Mouse (Mus musculus): ENCODE results near the gene Pik3cb. TPM values are rescaled to one million over a fixed set of nuclear protein-coding genes. Genes with fewer than 3 reads are reported as not detected.
A peak's percentile ranks its signal among the peaks of the same experiment; 100 is the strongest.

Gene Pik3cb
- polyA plus RNA-seq, 1 experiment from 2014 or later: 2.1 TPM

DNA sequence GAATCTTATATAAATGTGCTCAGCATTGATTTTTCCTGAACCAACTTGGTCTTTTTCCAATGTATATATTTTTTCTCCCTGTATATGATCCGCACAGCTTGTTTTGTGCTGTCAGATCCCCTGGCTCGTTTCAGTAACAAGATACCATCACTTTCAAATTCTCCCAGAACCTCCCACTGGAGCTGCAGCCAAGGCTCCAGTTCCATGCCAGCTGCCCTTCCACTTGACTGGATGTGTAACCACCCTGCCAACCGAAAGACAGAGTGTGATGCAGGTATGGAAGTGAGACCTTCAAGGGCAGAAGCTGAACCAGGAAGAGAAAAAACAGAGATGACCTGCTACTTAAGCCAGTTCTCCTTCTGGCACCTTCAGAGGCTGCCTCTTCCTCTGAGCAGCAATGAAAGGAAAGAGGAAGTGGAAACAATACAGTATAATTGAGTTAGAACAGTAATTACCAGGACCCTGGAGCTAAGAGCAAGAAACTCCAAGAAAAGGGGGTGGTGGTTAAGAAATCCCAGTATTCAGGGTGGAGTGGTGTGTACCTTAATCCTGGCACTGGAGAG lies 24.3 kb upstream of the Pik3cb start:
- Histone ChIP-seq H3K4me1 (replicated peaks) (peaks cover 38% of the 10 kb centered on the region), H3K36me3 (replicated peaks) (no peaks in the 10 kb centered on the region), H3K4me3 (replicated peaks) (no peak overlapping the region), H3K4me2 (no peak overlapping the region), H3K27me3 (0 out of 2 replicates have a peak, but pooled peaks cover 2% of the 10 kb centered on the region), H3K9ac (no peak overlapping the region), H3K27ac (replicated peaks) (0 out of 2 replicates have a peak overlapping the region, but pooled peaks have one; percentile 45), H3K9me3 (replicated peaks) (no peaks in the 10 kb centered on the region)
- no peak for ATAC-seq (ENCODE audit: insufficient read depth)
- WGBS (ENCODE audit: insufficient replicate concordance): 43% methylated on average over 3 of the region's 3 CpGs

DNA sequence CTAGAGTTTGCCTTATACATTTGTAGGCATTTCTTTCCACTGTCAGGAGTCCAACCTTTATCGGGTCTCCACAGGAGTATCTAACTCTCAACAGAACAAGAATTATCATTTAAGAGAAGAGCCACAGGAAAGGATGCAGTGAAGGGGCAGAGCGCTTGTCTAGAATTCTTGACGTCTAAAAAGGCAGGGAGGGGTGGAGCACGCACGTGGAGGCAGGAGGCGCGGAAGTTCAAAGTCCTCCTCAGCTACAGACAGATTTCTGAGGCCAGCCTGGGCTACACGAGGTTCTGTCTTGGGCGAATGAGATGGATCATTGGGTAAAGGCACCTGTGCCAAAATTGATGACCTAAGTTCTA lies 23.7 kb upstream of the Pik3cb start:
- ATAC-seq (ENCODE audit: insufficient read depth): peak; percentile 20; the same call in 1 of the 2 replicates

DNA sequence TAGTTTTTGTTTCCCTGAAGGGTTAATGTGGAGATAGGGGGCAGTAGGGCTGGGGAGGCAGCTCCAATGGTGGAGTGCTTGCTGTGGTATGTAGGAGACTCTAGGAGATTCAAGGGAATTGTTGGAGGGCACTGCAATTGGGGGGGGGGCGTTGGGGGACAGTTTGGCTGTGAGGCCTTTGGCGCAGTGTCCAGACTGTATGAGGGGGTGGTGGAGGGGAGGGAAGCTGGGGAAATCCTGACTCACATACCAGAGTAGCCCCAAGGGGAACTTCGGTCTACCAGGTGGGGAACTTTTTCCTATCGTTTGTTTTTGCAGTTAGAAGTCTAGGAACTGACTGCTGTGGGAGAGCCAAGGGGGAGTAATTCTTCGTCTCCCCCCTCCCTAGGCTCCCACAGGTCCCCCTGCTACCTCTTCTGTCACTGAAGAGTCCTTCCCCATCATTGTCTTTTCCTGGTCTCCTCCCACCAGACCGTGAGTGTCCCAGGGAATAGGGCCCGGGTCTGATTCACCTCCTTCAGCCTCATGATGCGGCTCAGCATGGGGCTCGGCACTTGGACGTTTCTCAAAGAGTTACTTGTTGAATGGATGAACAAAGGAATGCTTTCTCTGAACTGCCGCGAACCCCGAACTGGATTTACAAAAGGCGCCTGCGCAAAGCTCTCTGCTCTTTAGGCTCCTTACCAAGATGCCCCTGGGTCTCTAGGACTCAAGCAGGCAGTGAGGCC lies 23.2 kb upstream of the Pik3cb start:
- Histone ChIP-seq H3K9ac (no peak overlapping the region), H3K9me3 (replicated peaks) (no peaks in the 10 kb centered on the region), H3K27ac (replicated peaks) (no peak overlapping the region), H3K27me3 (no peaks in the 10 kb centered on the region), H3K36me3 (replicated peaks) (no peaks in the 10 kb centered on the region), H3K4me1 (replicated peaks) (peaks cover 47% of the 10 kb centered on the region), H3K4me3 (replicated peaks) (no peak overlapping the region), H3K4me2 (no peak overlapping the region)
- WGBS (ENCODE audit: insufficient replicate concordance): 54% methylated on average over 15 of the region's 15 CpGs
- no peak for ATAC-seq (ENCODE audit: insufficient read depth)

More for the DNA sequence above, 23.7 kb upstream of the Pik3cb start:
- Histone ChIP-seq H3K9ac (no peak overlapping the region), H3K9me3 (replicated peaks) (no peaks in the 10 kb centered on the region), H3K36me3 (replicated peaks) (no peaks in the 10 kb centered on the region), H3K4me3 (replicated peaks) (no peak overlapping the region), H3K4me1 (replicated peaks) (peaks cover 42% of the 10 kb centered on the region), H3K27ac (replicated peaks) (no peak overlapping the region), H3K27me3 (0 out of 2 replicates have a peak, but pooled peaks cover 2% of the 10 kb centered on the region), H3K4me2 (no peak overlapping the region)
- WGBS (ENCODE audit: insufficient replicate concordance): 33% methylated on average over 9 of the region's 9 CpGs

DNA sequence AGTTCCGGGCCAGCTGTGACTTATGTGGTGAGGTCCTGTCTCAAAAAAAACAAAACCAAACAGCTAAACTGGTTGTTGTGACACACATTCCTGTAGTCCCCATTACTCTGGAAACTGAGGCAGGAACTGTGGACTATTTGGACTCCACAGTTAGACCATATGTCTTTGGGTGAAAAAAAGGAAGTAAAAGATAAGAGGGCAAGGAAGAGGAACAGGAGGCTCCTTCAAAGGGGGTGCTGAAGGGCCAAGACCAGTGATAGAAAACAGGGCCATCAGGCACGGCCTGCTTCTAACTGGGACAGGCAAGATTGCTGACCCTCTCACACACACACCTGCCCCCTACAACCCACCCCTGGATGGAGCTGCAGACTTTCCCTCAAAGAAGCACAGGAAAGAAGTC lies 22.4 kb upstream of the Pik3cb start:
- Histone ChIP-seq H3K36me3 (replicated peaks) (no peaks in the 10 kb centered on the region), H3K4me2 (no peak overlapping the region), H3K27ac (replicated peaks) (no peak overlapping the region), H3K4me1 (replicated peaks) (peaks cover 52% of the 10 kb centered on the region), H3K4me3 (replicated peaks) (no peak overlapping the region), H3K27me3 (no peaks in the 10 kb centered on the region), H3K9ac (no peak overlapping the region), H3K9me3 (replicated peaks) (no peaks in the 10 kb centered on the region)
- 46% methylated on average over 2 of the region's 2 CpGs for WGBS (ENCODE audit: insufficient replicate concordance)
- ATAC-seq (ENCODE audit: insufficient read depth): no peak

DNA sequence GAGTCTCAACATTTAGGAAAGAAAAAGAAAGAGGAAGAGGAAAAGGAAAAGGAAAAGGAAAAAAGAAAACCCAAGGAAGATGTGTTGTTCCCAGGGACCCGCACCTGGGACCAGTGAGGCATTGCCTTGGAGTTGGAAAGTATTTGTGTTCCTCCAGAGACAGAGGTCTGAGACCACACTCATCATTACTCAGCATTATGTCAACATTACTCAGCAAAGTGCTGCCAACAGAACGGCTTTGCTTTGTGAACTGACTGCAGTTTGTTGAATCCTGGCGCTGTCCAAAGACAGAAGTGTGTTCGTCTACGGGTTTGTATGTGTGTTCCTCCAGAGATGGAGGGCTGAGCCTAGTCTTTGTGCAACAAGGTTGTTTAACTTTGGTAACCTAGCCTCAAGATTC lies 20.4 kb upstream of the Pik3cb start:
- Histone ChIP-seq H3K36me3 (replicated peaks) (no peaks in the 10 kb centered on the region), H3K4me3 (replicated peaks) (no peak overlapping the region), H3K27me3 (no peaks in the 10 kb centered on the region), H3K9ac (no peak overlapping the region), H3K9me3 (replicated peaks) (no peaks in the 10 kb centered on the region), H3K4me2 (no peak overlapping the region), H3K4me1 (replicated peaks) (peaks cover 52% of the 10 kb centered on the region), H3K27ac (replicated peaks) (peak overlapping the region; percentile 57)
- WGBS (ENCODE audit: insufficient replicate concordance): 62% methylated on average over 5 of the region's 5 CpGs
- 0 out of 2 replicates have a peak, but pooled peaks have one; percentile 25 for ATAC-seq (ENCODE audit: insufficient read depth)

DNA sequence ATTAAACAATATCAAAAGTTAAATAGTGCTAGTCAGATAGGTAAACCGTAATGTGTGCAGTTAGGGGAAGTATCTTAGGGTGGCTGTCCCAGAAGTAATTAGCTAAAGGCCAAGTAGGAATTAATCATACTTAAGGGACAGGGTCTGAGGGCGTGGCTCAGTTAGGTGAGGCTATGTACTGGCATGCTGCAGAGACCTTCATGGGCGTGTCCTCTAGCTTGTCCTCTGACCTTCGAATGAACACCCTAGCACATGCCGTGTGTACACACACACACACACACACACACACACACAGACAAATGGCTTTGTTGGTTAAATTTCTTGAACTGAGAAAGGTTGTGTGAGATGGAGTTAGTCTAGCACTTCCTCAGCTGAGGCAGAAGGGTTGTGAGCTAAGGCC lies 19.5 kb upstream of the Pik3cb start:
- no peak overlapping the region for H3K4me2 ChIP-seq
- no peak overlapping the region for H3K4me3 ChIP-seq (replicated peaks)
- ATAC-seq (ENCODE audit: insufficient read depth): peak; percentile 52; the same call in 1 of the 2 replicates
- peaks cover 52% of the 10 kb centered on the region for H3K4me1 ChIP-seq (replicated peaks)
- WGBS (ENCODE audit: insufficient replicate concordance): 48% methylated on average over 5 of the region's 5 CpGs
- no peaks in the 10 kb centered on the region for H3K36me3 ChIP-seq (replicated peaks)
- no peaks in the 10 kb centered on the region for H3K27me3 ChIP-seq
- H3K27ac ChIP-seq (replicated peaks): peak overlapping the region; percentile 57; the same call in 1 of the 2 replicates
- no peak overlapping the region for H3K9ac ChIP-seq
- H3K9me3 ChIP-seq (replicated peaks): no peaks in the 10 kb centered on the region

DNA sequence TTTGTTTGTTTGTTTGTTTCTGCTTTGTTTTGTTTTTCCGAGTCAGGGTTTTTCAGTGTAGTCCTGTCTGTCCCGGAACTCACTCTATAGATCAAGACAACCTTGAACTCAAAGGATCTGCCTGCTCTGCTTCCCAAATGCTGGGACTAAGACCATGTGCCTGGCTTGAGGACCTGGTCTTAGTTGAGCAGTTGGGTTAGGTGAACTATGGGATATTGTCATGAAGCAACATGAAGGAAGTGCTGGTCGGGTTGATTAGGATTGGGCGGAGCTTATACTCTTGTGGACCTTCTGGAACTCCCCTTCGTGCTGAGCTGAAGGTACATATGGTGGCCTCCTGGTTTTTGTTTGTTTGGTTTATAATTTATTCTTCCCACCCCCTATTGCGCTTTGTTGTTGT lies 18.3 kb upstream of the Pik3cb start:
- WGBS (ENCODE audit: insufficient replicate concordance): 57% methylated on average over 6 of the region's 6 CpGs
- Histone ChIP-seq H3K9ac (no peak overlapping the region), H3K36me3 (replicated peaks) (no peaks in the 10 kb centered on the region), H3K27ac (replicated peaks) (no peak overlapping the region), H3K9me3 (replicated peaks) (no peaks in the 10 kb centered on the region), H3K4me1 (replicated peaks) (peaks cover 41% of the 10 kb centered on the region), H3K4me2 (no peak overlapping the region), H3K4me3 (replicated peaks) (no peak overlapping the region), H3K27me3 (peaks cover 1% of the 10 kb centered on the region; the same call in 1 of the 2 replicates)
- peak; percentile 43; the same call in 1 of the 2 replicates for ATAC-seq (ENCODE audit: insufficient read depth)

DNA sequence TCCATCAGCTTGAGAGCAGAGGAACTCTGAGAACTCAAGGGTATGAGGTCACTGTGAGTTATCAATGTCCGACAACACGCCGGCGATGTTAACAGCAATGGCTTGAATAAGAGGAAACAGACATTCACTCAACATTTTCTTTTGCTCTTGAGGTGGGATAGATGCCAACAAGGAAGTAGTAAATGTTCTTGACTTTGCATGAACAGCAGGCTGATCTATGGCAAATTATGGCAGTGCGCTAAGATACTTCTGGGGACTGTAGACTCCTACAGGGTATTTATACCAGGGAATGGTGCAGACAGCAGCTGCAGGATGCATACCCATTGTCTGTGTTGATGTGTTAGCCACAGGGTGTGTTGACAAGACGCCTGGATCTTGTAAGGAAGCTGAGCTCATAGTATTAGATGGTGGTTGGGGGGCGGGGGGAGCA lies 17.8 kb upstream of the Pik3cb start:
- no peak for ATAC-seq (ENCODE audit: insufficient read depth)
- no peaks in the 10 kb centered on the region for H3K9me3 ChIP-seq (replicated peaks)
- no peak overlapping the region for H3K27ac ChIP-seq (replicated peaks)
- no peak overlapping the region for H3K9ac ChIP-seq
- no peaks in the 10 kb centered on the region for H3K36me3 ChIP-seq (replicated peaks)
- H3K4me3 ChIP-seq (replicated peaks): no peak overlapping the region
- H3K27me3 ChIP-seq: peaks cover 5% of the 10 kb centered on the region; the same call in 1 of the 2 replicates
- H3K4me1 ChIP-seq (replicated peaks): peaks cover 36% of the 10 kb centered on the region
- 27% methylated on average over 7 of the region's 7 CpGs for WGBS (ENCODE audit: insufficient replicate concordance)
- H3K4me2 ChIP-seq: no peak overlapping the region; the same call in 1 of the 2 replicates

DNA sequence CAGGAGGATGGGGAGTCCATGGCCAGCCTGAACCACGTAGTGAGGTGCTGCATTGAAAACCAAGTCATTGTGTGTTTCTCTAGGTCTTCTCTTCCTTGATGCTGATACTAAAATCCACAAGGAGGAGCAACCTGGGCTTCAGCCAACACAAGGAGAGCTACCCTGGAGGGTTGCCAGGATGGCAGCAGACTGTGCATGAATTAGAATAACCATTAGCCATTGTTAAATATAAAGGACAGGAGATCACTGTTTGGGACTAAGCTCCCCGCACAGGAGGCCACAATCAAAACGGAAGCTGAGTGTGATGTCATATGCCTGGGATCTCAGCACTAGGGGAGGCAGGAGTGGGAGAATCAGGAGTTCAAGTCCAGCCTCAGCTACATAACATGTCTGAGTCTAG lies 13.2 kb upstream of the Pik3cb start:
- 61% methylated on average over 3 of the region's 3 CpGs for WGBS (ENCODE audit: insufficient replicate concordance)
- ATAC-seq (ENCODE audit: insufficient read depth): no peak
- Histone ChIP-seq H3K9ac (no peak overlapping the region), H3K9me3 (replicated peaks) (no peaks in the 10 kb centered on the region), H3K4me1 (replicated peaks) (peaks cover 6% of the 10 kb centered on the region), H3K36me3 (replicated peaks) (no peaks in the 10 kb centered on the region), H3K27ac (replicated peaks) (no peak overlapping the region), H3K4me3 (replicated peaks) (no peak overlapping the region), H3K4me2 (no peak overlapping the region), H3K27me3 (peaks cover 5% of the 10 kb centered on the region; the same call in 1 of the 2 replicates)

DNA sequence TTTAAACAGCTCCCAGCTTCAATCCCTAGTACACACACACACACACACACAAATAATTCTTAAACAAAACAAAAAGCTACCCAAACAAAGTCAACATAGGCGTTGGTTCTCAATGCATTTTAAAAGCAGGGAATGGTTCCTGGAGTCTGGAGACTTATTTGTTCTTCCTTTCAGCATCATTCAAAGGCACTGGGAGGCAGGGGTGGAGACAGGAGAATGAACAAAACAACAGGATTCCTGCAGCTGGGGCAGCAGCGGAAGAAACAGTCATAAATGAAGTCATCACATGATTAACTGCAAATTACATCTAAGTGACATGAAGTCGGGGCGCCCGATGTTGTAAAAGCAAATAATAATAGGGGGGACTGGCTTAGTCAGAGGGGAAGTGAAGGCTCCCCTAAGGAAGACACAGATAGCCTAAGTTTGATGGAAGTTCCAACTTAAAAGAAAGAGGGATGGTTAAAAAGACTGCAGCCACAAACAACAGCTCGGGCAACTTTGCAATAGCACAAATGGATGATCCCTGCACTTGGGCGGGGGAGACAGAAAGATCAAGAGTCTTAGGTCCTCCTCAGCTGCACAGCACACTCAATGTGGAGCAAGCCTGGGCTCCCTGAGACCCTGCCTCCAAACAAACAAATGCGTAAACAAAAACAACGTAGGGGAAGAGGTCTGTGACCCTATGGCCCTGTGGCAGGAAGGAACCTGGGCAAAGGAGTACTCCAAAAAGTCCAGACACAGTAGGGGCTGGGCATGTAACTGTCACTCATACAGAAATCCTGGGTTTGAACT lies 12.5 kb upstream of the Pik3cb start:
- no peak overlapping the region for H3K27ac ChIP-seq (replicated peaks)
- no peak overlapping the region for H3K4me3 ChIP-seq (replicated peaks)
- H3K27me3 ChIP-seq: peaks cover 5% of the 10 kb centered on the region; the same call in 1 of the 2 replicates
- no peaks in the 10 kb centered on the region for H3K9me3 ChIP-seq (replicated peaks)
- no peak for ATAC-seq (ENCODE audit: insufficient read depth)
- H3K4me2 ChIP-seq: no peak overlapping the region
- no peak overlapping the region for H3K9ac ChIP-seq
- H3K36me3 ChIP-seq (replicated peaks): no peaks in the 10 kb centered on the region
- no peaks in the 10 kb centered on the region for H3K4me1 ChIP-seq (replicated peaks)
- WGBS (ENCODE audit: insufficient replicate concordance): 42% methylated on average over 9 of the region's 9 CpGs

Measured in liver, embryonic 15.5 days (tissue).